Mouse (Mus musculus) ES-E14 (cell line): ENCODE data around the gene Zfp330.

Source experiments
- CHD2 ChIP-seq: IDR thresholded peaks from 2 replicates; pipeline ENCODE4 v1.6.1; 2014; ENCODE audit warnings: mild to moderate bottlenecking, low read depth, low read length, inconsistent platforms
- MAFK ChIP-seq: IDR thresholded peaks from 2 replicates; pipeline ENCODE4 v1.6.1; 2014; ENCODE audit warnings: mild to moderate bottlenecking, low read depth, low read length, inconsistent platforms; ENCODE audit not compliant: insufficient read depth

DNA sequence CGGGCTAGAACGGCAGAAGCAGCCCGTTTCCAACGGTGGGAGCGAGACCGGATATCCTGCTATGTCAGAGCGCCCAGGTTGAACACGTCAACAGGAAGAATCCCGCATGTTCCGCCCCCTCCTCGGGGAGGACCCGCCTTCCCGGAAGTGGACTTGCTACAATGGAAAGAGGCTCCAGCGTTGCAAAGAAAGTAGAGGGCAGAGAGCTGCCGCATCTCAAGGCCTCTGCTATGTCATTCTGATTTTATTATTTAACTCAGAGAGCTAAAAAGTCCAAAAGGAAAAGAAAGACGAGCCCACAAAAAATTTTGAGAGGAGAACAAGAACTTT is at the start of gene Zfp330:
- TF ChIP-seq MAFK = no peak
- no peak for TF ChIP-seq CHD2
